Mouse (Mus musculus) heart, adult 2 months (tissue): ENCODE results near the gene Bbs4. TPM values are rescaled to one million over a fixed set of nuclear protein-coding genes. Genes with fewer than 3 reads are reported as not detected.

Source experiments
- DNase-seq, 2 experiments: peaks; one replicate each; pipeline ENCODE4 v3.0.0; 2021
- H3K27ac ChIP-seq: fragments of 200-600 bp; 2 replicates; pipeline ENCODE4 v1.8.1; 2022
- H3K27me3 ChIP-seq: fragments of 200-500 bp; 2 replicates; pipeline ENCODE4 v1.6.1; 2012; ENCODE audit warnings: mild to moderate bottlenecking, low read length, inconsistent platforms, mixed read lengths; ENCODE audit not compliant: control insufficient read depth, insufficient read depth
- H3K36me3 ChIP-seq: fragments of 200-500 bp; 2 replicates; pipeline ENCODE4 v1.6.1; 2012; ENCODE audit warnings: low read length, inconsistent platforms; ENCODE audit not compliant: control insufficient read depth, insufficient read depth
- H3K4me1 ChIP-seq: fragments of 200-500 bp; 2 replicates; pipeline ENCODE4 v1.6.1; 2011; ENCODE audit warnings: low read length; ENCODE audit not compliant: control insufficient read depth, insufficient read depth
- H3K4me3 ChIP-seq: fragments of 200-600 bp; 2 replicates; pipeline ENCODE4 v1.8.1; 2022
- H3K79me2 ChIP-seq: fragments of 200-500 bp; replicated peaks from 2 replicates; pipeline ENCODE4 v1.6.1; 2012; ENCODE audit warnings: mild to moderate bottlenecking, inconsistent platforms, low read length, moderate library complexity, mixed read lengths; ENCODE audit not compliant: control insufficient read depth, insufficient read depth
- H3K9ac ChIP-seq: fragments of 200-500 bp; 2 replicates; pipeline ENCODE4 v1.6.1; 2012; ENCODE audit warnings: low read depth, mild to moderate bottlenecking, control low read depth, inconsistent platforms, low read length, mixed read lengths
- CTCF ChIP-seq: fragments of 200-600 bp; IDR thresholded peaks from 2 replicates; pipeline ENCODE4 v1.8.1; 2022; ENCODE audit warnings: antibody characterized with exemption, mild to moderate bottlenecking, moderate library complexity
- EP300 ChIP-seq: fragments of 200-500 bp; IDR thresholded peaks from 2 replicates; pipeline ENCODE4 v1.6.1; 2011; ENCODE audit warnings: low read depth, low read length, control low read depth; ENCODE audit not compliant: insufficient read depth
- POLR2A ChIP-seq: fragments of 200-500 bp; IDR thresholded peaks from 2 replicates; pipeline ENCODE4 v1.6.1; 2011; ENCODE audit warnings: mild to moderate bottlenecking, low read depth, low read length, control low read depth; ENCODE audit not compliant: insufficient read depth
- WGBS: fragments of 180-500 bp; shearing (Covaris S2); methylation state at CpG from one replicate; pipeline ENCODE4 v1.1.7; 2018; 5-methylcytosine and 5-hydroxymethylcytosine counted together
- intact Hi-C: fragments of 180-260 bp; cut with DNase I; formaldehyde crosslinking; loops from one replicate; pipeline ENCODE4 v1.15.1; 2025
- polyA plus RNA-seq: library from polyadenylated mRNA; depleted of rRNA; stranded (reverse); fragments of >200 nt; gene quantifications from 2 replicates; pipeline ENCODE4 v1.2.3, GENCODE M21; 2012
- total RNA-seq, 2 experiments: library from RNA; stranded (reverse); gene quantifications; 2 replicates each; pipeline ENCODE4 v1.2.3; 2021

Gene Bbs4
- total and polyA plus RNA-seq, 3 experiments = 1.7 to 2.5 (median 2.3) TPM

DNA sequence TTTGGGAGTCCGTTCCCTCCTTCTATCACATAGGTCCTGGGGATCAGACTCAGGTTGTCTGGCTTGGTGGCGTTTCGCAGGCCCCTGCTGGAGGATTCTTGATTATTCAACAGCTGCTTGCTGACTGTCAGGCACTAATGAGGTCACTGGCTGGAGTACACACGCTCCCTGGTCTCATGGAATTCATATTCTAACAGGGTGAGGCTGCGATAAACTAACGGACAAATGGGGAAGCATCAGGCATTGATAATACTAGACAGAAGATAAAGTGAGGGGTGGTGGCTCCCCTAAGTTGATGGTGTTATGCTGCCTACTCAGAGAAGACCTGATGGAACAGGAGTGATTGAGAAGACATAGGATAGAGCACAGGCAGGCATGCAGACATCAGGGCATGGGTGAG lies 67.7 kb downstream of the Bbs4 start:
- intact Hi-C loops = no loop called here
- Histone ChIP-seq H3K4me1 (peaks cover 2% of the 10 kb centered on the region), H3K79me2 (no peaks in the 10 kb centered on the region), H3K27me3 (no peaks in the 10 kb centered on the region), H3K9ac (no peak overlapping the region), H3K36me3 (no peaks in the 10 kb centered on the region), H3K4me3 (no peak overlapping the region), H3K27ac (no peak overlapping the region)
- TF ChIP-seq CTCF = no peak
- TF ChIP-seq POLR2A = no peak
- no peak for TF ChIP-seq EP300
- DNase-seq = no peak
- 76% methylated on average over 6 of the region's 6 CpGs for WGBS

DNA sequence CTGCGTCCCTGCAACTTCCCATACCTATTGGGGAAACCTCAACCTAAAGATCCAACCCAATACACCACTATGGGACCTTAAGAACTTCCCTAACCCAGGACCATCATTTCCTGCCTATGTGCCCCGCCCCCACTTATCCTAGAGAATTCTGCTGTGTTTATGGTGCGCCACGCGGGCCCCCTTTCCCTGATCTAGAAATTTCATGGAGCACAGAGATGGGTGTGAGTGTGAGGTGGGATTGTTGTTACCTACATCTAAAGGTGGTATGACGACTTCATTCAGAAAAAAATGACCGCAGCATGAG lies 70.7 kb downstream of the Bbs4 start:
- Histone ChIP-seq H3K27me3 (no peaks in the 10 kb centered on the region), H3K9ac (no peak overlapping the region), H3K36me3 (no peaks in the 10 kb centered on the region), H3K4me1 (no peaks in the 10 kb centered on the region; the same call in 1 of the 2 replicates), H3K79me2 (no peaks in the 10 kb centered on the region), H3K4me3 (no peak overlapping the region), H3K27ac (no peak overlapping the region)
- DNase-seq = no peak
- TF ChIP-seq CTCF = no peak
- no peak for TF ChIP-seq EP300
- no peak for TF ChIP-seq POLR2A
- intact Hi-C loops = loop anchor here (1.0 to 2.0 kb wide), 2 partner anchors 269 to 380 kb away; no protein-coding TSS in a partner anchor
- WGBS = 41% methylated on average over 7 of the region's 7 CpGs

DNA sequence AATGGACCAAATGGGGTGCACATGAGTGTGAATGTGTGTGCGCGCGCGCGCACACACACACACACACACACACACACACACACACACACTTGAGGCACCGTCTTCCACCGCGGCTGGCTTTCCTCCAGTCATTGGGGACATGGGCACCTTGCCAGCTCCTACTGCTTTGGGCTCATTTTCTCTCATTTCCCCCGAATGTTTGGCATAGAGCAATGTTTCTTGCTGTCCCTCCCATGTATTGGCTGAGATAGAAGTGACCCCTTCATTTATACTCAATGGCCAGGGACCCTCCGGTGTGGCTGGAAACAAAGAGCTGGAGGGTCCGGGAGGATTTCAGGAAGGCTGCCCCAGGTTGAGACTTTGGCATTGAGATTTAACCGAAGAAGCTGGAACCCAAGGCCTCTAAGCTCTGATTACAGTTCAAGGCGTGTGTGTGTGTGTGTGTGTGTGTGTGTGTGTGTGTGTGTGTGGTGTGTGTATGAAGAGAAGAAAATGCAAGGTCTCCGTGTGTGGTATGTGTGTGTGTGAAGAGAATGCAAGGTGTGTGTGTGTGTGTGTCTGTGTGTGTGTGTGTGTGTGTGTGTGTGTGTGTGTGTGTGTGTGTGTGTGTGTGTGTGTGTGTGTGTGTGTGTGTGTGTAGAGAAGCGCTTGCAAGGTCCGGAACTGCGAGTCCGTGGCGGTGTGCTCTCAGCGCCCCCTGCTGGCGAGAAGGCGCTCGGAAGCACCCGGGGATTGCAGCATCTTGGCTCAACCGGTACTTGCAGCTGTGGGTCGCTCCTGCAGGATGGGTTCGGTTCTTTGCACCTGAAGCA lies 71.2 kb downstream of the Bbs4 start:
- Histone ChIP-seq H3K36me3 (no peaks in the 10 kb centered on the region), H3K27ac (no peak overlapping the region), H3K79me2 (no peaks in the 10 kb centered on the region), H3K4me3 (no peak overlapping the region), H3K4me1 (no peaks in the 10 kb centered on the region; the same call in 1 of the 2 replicates), H3K27me3 (no peaks in the 10 kb centered on the region), H3K9ac (no peak overlapping the region)
- WGBS = 36% methylated on average over 24 of the region's 27 CpGs
- TF ChIP-seq CTCF (peak; percentile 68), EP300 (no peak)
- intact Hi-C loops = loop anchor here (1.0 to 2.0 kb wide), 2 partner anchors 269 to 379 kb away; no protein-coding TSS in a partner anchor
- DNase-seq = peak; percentile 76 to 82

DNA sequence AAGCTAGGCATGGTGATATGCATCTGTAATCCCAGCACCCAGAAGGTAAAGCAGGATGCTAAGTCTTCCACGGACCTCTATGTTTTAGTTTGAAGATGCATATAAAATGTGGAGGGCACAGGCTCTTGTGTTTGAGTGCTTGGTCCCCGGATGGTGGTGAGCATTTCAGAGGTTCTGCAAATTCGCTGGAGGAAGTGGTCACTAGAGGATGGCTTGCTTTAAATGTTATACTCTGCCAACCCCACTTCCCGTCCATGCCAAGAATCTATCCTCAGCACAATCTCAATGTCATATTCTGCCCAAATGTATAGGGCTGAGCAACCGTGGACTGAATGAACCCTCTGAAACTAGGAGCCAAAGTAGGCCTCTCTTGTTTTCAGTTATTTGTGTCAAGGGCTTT lies 72.4 kb downstream of the Bbs4 start:
- H3K79me2 ChIP-seq = no peaks in the 10 kb centered on the region
- H3K4me3 ChIP-seq = no peak overlapping the region
- no peaks in the 10 kb centered on the region for H3K27me3 ChIP-seq
- no peak for DNase-seq
- intact Hi-C loops = no loop called here
- no peaks in the 10 kb centered on the region for H3K36me3 ChIP-seq
- no peaks in the 10 kb centered on the region; the same call in 1 of the 2 replicates for H3K4me1 ChIP-seq
- 84% methylated on average over 5 of the region's 5 CpGs for WGBS
- H3K9ac ChIP-seq = no peak overlapping the region
- no peak overlapping the region for H3K27ac ChIP-seq
- TF ChIP-seq POLR2A = no peak

DNA sequence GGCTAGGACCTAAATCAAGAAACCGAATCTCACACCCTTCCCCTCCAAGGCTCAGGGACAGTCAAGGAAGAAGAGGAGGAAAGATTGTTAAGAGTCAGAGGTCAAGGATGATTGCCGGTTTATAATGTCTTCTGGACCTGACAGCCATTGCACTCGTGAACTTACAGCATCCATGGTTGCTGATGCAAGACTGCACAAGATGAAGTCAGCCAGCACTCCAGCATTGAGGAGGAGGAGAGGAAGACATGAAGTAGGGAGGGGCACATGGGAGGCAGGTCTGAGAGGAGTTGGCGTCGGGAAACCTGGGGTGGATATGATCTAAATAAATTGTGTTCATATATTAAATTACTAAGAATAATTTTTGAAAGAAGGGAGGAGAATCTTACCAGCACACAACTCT lies 74.6 kb downstream of the Bbs4 start:
- H3K4me3 ChIP-seq = no peak overlapping the region
- intact Hi-C loops = no loop called here

DNA sequence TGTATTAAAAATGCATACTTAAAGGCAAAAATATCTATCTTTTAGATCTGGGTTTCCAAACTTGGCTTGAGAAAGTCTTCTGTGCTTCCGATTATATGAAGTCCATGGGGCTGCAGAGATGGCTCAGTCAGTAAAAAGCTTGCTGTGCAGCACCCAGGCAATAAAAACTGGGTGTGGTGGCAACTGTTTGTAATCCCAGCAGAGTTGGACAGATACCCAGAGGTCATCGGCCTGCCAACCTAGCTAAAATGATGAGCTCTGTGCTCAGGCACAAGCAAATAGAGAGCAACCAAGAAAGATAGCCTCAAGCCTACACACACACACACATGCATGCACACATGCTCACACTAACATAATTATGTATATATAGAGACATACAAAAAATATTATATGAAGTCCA lies 75.1 kb downstream of the Bbs4 start:
- 85% methylated on average over 2 of the region's 2 CpGs for WGBS

More for the DNA sequence above, 74.6 kb downstream of the Bbs4 start:
- Histone ChIP-seq H3K4me1 (no peaks in the 10 kb centered on the region; the same call in 1 of the 2 replicates), H3K27ac (no peak overlapping the region), H3K27me3 (no peaks in the 10 kb centered on the region), H3K9ac (no peak overlapping the region), H3K36me3 (no peaks in the 10 kb centered on the region), H3K79me2 (no peaks in the 10 kb centered on the region)
- TF ChIP-seq CTCF = no peak
- TF ChIP-seq EP300 = no peak
- no peak for TF ChIP-seq POLR2A
- 85% methylated on average over 5 of the region's 5 CpGs for WGBS
- DNase-seq = no peak

More for the DNA sequence above, 75.1 kb downstream of the Bbs4 start:
- H3K27me3 ChIP-seq = no peaks in the 10 kb centered on the region
- H3K27ac ChIP-seq = no peak overlapping the region
- no peaks in the 10 kb centered on the region for H3K79me2 ChIP-seq
- H3K4me3 ChIP-seq = no peak overlapping the region
- no peak for DNase-seq
- H3K9ac ChIP-seq = no peak overlapping the region
- H3K4me1 ChIP-seq = no peaks in the 10 kb centered on the region; the same call in 1 of the 2 replicates
- H3K36me3 ChIP-seq = no peaks in the 10 kb centered on the region
- intact Hi-C loops = no loop called here
- TF ChIP-seq POLR2A (no peak), CTCF (no peak), EP300 (no peak)
